Mouse (Mus musculus): ENCODE measurements at regions not wholly inside any gene's neighbourhood (a gene's known extent, or its start where the extent isn't known, plus 50 kb on each side); places are given as distances from the start of the nearest gene placed in this dataset.
"Not testable (repeated sequence)": the region's sequence is repeated elsewhere in the genome, so short reads cannot be mapped to it uniquely, and the experiment has no call there.

DNA sequence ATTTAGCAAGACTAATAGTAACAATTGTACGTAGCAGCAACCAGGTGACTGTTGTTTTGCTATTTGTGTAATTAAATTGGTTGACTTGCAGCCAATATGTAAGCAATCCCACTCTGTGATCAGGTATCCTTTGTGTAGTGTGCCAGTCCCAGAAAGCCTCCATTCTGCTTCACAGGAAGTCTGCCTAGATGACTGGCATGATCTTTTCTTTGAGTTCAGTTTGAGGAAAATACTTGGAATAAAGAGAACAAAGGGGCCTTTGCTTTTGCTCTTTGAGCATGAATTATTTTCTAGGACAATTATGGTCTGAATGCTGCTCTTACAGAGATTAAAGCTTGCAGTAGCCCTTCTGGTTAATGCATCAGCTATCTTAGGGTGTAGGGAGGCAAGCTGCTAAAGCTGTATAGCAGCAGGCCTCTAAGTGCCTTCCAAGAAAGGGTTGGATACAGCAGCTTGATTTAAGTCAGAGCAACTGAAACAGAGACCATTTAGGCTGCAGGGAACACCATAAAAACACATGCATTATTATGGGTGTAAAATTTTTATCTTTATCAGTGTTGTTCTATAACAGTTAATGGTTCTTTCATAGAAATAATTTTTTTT, 271.3 kb upstream of the Slc39a10 start:
- no peaks in the 10 kb centered on the region for H3K9me3 ChIP-seq (replicated peaks)
- no peak overlapping the region for H3K27ac ChIP-seq
- 80% methylated on average over 1 of the region's 1 CpGs for WGBS
- no peak overlapping the region for H3K9ac ChIP-seq
- ATAC-seq (replicated peaks; ENCODE audit: insufficient number of reproducible peaks, insufficient read depth, low FRiP score, low read depth): no peak
- no peak overlapping the region for H3K4me3 ChIP-seq
- no peak overlapping the region for H3K4me2 ChIP-seq
- no peaks in the 10 kb centered on the region for H3K27me3 ChIP-seq
- H3K4me1 ChIP-seq (replicated peaks): no peaks in the 10 kb centered on the region
- H3K36me3 ChIP-seq: no peaks in the 10 kb centered on the region

DNA sequence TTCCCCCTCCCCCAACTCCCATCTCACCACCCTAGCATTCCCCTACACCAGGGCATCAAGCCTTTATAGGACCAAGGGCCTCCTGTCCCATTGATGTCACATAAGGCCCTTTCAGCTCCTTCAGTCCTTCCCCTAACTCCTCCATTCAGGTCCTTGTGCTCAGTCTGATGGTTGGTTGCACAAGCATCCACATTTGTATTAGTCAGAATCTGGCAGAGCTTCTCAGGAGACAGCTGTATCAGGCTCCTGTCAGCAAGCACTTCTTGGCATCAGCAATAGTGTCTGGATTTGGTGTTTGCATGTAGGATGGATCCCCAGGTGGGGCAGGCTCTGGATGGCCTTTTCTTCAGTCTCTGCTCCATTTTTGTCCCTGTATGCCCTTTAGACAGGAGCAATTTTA, 237.4 kb upstream of the Slc39a10 start:
- H3K9ac ChIP-seq; H3K4me2 ChIP-seq; H3K4me1 ChIP-seq (replicated peaks); ATAC-seq (replicated peaks; ENCODE audit: insufficient number of reproducible peaks, insufficient read depth, low FRiP score, low read depth); H3K4me3 ChIP-seq; H3K9me3 ChIP-seq (replicated peaks); H3K27ac ChIP-seq; H3K36me3 ChIP-seq; H3K27me3 ChIP-seq: not testable (repeated sequence)

DNA sequence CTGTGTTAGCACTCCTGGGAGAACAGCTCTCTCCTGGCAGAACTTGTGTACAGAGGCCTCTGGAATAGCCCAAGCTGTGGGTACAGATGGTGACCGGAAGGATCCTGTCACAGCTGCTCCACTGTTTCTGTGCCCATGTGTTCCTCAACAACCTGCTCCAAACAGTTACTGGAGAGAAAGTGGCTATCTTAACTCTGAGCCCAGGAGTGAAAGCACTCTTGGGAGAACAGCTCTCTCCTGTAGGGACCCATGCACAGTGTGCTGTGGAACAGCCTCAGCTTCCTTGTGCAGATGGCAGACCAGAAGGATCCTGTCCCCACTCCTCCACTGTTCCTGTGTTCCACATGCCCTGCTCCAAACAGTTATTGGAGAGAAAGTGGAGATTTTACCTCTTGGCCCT, 227.0 kb upstream of the Slc39a10 start:
- 87% methylated on average over 1 of the region's 1 CpGs for WGBS
- H3K9ac ChIP-seq: no peak overlapping the region

DNA sequence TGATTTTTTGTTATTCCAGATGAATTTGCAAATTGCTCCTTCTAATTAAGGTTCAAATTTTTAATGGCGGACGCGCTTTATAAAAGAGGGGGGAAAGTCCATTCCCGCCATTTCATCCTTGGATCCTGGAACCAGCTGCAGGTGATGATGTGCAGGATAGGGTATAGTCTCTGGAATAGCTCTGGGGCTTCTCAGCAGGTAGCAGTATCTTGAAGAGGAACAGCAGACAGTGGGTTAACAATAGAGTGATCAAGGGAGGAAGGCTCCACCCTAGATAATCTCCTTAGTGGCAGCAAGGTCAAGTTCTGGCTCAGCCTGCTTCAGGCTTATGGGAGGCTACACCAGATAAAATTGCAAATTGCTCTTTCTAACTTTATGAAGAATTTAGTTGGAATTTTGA, 224.0 kb upstream of the Slc39a10 start:
- 86% methylated on average over 4 of the region's 4 CpGs for WGBS

More for the DNA sequence above, 227.0 kb upstream of the Slc39a10 start:
- Histone ChIP-seq H3K4me2 (no peak overlapping the region), H3K36me3 (no peaks in the 10 kb centered on the region), H3K27ac (no peak overlapping the region), H3K9me3 (replicated peaks) (no peaks in the 10 kb centered on the region), H3K4me1 (replicated peaks) (no peaks in the 10 kb centered on the region), H3K4me3 (no peak overlapping the region), H3K27me3 (no peaks in the 10 kb centered on the region)
- no peak for ATAC-seq (replicated peaks; ENCODE audit: insufficient number of reproducible peaks, insufficient read depth, low FRiP score, low read depth)

DNA sequence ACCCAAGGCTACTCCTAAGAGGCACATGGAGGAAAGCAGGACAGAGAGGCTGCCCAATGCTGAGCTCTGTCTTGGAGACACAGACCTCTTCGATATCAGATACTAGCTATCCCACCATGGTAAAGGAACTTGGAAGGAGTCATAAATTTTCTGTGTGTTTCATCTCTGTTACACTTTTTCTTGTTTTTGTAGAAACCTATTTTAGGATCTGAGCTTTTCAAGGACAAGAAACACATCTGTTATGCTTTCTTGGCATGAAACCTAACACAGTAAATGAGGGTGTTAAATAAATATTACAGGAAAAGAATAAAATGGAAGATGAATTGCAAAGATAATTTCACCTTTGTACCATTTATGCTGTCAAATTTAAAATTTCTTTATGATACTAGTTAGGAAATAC, 219.8 kb upstream of the Slc39a10 start:
- Histone ChIP-seq H3K27me3 (no peaks in the 10 kb centered on the region), H3K4me2 (no peak overlapping the region), H3K9ac (no peak overlapping the region), H3K4me3 (no peak overlapping the region), H3K9me3 (replicated peaks) (no peaks in the 10 kb centered on the region), H3K27ac (no peak overlapping the region), H3K4me1 (replicated peaks) (no peaks in the 10 kb centered on the region), H3K36me3 (no peaks in the 10 kb centered on the region)
- no peak for ATAC-seq (replicated peaks; ENCODE audit: insufficient number of reproducible peaks, insufficient read depth, low FRiP score, low read depth)
- 56% methylated on average over 1 of the region's 1 CpGs for WGBS

More for the DNA sequence above, 224.0 kb upstream of the Slc39a10 start:
- H3K36me3 ChIP-seq; H3K9ac ChIP-seq; H3K4me3 ChIP-seq; H3K9me3 ChIP-seq (replicated peaks); ATAC-seq (replicated peaks; ENCODE audit: insufficient number of reproducible peaks, insufficient read depth, low FRiP score, low read depth); H3K27ac ChIP-seq; H3K27me3 ChIP-seq; H3K4me1 ChIP-seq (replicated peaks); H3K4me2 ChIP-seq: not testable (repeated sequence)

DNA sequence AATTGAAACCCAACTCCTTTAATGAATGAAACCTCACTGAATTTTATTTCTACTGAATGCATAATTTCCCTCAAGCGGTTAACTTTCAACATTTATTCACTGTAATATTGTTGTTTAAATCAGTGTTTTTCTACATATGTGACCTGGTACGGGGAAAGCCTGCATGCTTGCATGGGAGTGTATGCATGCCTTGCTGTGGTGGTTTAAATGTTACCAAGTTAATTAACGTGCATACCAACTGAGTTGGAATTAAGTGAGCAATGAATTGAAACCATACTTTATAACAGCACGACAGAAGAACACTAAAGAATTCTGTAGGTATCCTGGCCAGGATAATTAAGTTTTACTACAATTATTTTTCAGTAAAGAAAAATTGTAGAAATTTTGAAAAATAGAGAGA, 211.4 kb upstream of the Slc39a10 start:
- ATAC-seq (replicated peaks; ENCODE audit: insufficient number of reproducible peaks, insufficient read depth, low FRiP score, low read depth): no peak
- H3K9me3 ChIP-seq (replicated peaks): no peaks in the 10 kb centered on the region
- no peak overlapping the region for H3K4me3 ChIP-seq
- H3K4me2 ChIP-seq: no peak overlapping the region
- no peak overlapping the region for H3K9ac ChIP-seq
- no peaks in the 10 kb centered on the region for H3K36me3 ChIP-seq
- no peak overlapping the region for H3K27ac ChIP-seq
- H3K4me1 ChIP-seq (replicated peaks): no peaks in the 10 kb centered on the region
- WGBS: 83% methylated on average over 4 of the region's 4 CpGs
- H3K27me3 ChIP-seq: no peaks in the 10 kb centered on the region

DNA sequence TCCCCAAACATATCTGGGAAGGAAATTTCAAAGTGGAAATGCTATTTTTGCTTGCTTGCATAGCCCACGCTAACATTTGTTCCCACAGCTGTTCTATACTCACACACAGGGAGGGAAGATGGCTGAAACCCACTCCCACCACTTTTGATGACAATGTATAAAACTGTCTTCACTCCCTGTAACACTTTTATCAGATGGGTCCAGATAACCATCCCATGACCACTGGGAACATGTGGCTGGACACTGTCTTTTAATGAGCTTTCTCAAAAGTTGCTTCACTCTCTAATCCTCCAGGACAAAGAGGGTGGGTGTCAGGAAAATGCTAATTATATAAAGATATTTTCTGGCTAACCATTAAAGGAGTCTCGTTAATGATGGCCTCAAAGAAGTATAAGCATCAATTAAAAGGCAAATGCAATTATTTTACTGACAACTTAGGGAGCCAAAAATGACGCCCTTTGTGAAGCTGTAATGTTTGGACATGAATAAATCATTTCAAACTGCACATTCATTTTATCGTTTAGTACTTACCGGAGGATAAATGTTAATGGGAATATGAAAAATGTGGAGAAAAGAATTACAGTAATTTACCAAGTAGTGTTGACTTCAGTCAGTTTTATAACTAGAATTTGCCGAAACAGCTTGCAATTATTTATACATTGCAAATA, 210.8 kb upstream of the Slc39a10 start:
- WGBS: 78% methylated on average over 6 of the region's 6 CpGs
- Histone ChIP-seq H3K36me3 (no peaks in the 10 kb centered on the region), H3K9me3 (replicated peaks) (no peaks in the 10 kb centered on the region), H3K4me3 (no peak overlapping the region), H3K4me2 (no peak overlapping the region), H3K27me3 (no peaks in the 10 kb centered on the region), H3K9ac (no peak overlapping the region), H3K27ac (no peak overlapping the region), H3K4me1 (replicated peaks) (no peaks in the 10 kb centered on the region)
- no peak for ATAC-seq (replicated peaks; ENCODE audit: insufficient number of reproducible peaks, insufficient read depth, low FRiP score, low read depth)

DNA sequence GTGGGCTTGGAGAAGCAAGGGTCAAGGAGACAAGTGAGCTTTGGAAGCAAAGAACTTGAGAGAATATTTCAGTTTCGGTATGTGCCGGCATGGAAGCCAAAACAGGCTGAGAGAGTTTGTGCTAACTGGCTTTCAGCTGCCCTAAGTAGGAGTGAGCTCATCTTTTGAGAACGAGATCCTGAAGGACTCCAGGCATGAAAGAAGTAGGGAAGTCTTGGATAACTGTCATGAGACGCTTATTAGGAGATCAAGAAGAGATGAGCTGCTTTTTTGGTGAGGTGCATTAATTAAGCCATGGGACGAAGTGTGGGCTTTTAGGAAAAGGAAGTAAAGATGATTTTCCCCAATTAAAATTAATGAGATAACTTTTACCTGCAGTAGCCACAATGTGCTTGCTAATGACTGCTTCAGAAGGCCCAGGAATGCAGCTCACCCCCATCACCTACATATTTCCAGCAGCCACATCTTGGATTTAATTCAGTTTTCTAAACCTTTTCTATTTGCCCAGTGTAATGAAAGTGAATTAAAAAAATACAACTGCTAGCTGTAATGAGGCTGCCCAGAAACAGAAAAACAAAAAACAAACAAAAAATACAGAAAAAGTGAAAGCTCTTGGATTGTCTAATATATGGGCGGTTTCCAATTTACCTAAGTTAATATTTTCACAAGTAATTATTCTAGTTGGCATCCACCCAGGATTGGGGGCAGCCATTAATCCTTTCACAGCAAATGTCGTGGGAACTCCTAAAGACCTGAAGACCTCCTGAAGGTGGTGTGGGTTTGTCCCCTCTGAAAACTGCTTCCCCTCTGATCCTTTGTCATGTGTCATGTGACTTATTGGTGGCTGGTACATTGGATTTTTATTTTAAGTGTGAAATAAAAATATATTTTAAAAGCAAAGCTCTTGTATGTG, 204.7 kb upstream of the Slc39a10 start:
- Histone ChIP-seq H3K27ac (no peak overlapping the region), H3K4me1 (replicated peaks) (no peaks in the 10 kb centered on the region), H3K4me2 (no peak overlapping the region), H3K9ac (no peak overlapping the region), H3K27me3 (no peaks in the 10 kb centered on the region), H3K4me3 (no peak overlapping the region), H3K36me3 (no peaks in the 10 kb centered on the region), H3K9me3 (replicated peaks) (no peaks in the 10 kb centered on the region)
- WGBS: 68% methylated on average over 7 of the region's 7 CpGs
- ATAC-seq (replicated peaks; ENCODE audit: insufficient number of reproducible peaks, insufficient read depth, low FRiP score, low read depth): no peak

DNA sequence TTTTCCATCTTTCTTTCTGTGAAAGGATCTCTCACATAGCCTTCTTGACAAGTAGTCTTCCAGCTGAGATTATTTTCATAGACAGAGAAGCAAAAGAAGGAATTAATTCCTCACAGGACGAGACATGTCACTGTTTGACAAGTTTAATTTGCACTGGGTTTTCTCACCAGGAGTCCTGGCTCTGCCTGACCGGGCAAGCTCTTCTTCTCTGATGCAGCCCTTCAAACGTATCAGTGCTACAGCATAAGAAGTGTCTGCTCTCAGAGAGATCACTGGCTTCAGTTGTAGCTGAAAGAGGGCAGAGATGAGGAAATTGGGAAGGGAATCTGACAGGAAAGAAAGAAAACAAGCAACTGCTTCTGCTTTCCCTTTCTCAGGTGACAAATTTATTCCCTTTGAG, 201.8 kb upstream of the Slc39a10 start:
- no peak for ATAC-seq (replicated peaks; ENCODE audit: insufficient number of reproducible peaks, insufficient read depth, low FRiP score, low read depth)
- H3K27ac ChIP-seq: no peak overlapping the region
- H3K9me3 ChIP-seq (replicated peaks): no peaks in the 10 kb centered on the region
- no peaks in the 10 kb centered on the region for H3K27me3 ChIP-seq
- no peak overlapping the region for H3K9ac ChIP-seq
- H3K4me2 ChIP-seq: no peak overlapping the region
- H3K4me3 ChIP-seq: no peak overlapping the region
- 28% methylated on average over 3 of the region's 3 CpGs for WGBS
- no peaks in the 10 kb centered on the region for H3K4me1 ChIP-seq (replicated peaks)
- no peaks in the 10 kb centered on the region for H3K36me3 ChIP-seq

DNA sequence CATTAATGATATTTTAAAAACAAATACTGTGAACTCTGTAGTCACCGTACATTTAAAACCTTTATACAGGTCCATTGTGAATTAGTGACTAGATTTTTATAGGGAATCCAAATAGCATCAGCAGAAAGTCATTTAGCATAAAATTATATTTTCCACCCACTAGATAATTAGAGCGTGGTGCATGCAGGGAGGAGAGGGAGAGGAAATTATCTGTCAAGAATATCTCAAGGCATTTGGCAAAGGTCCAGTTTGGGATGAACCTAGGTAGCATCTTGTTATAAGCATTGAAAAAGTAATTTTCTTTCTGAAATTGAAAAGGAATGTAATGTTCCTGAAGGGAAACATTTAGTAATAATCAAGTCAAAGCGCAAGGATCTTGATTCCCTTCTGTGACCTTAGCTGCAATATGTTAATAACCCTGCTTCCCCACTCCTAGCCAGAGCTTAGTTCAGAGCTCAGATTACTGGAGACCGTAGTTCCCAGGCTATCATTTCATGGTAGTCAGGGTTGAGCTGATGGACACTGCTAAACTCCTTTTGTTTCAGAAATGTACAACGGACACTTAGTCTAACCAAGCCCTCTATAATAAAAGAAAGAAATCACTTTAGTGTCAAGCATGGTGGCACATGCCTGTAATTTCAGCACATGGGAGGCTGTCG, 200.8 kb upstream of the Slc39a10 start:
- no peak overlapping the region for H3K27ac ChIP-seq
- 64% methylated on average over 6 of the region's 6 CpGs for WGBS

DNA sequence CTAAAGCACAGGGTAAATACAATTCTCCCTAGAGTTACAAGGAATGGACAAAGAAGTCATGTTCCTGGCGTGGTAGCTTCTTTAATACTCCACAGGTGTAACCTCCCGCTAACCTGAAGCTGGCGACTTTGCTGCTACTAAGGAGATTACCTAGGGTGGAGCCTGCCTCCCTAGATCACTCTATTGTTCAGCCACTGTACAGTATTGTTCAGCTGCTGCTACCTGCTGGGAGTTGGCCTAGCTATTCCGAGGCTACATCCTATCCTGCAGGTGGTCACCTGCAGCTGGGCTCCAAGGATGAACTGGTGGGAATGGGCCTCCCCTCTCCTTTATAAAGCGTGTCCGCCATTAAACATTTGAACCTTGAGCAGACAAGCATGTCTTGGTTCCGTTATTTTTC, 183.8 kb upstream of the Slc39a10 start:
- Histone ChIP-seq H3K27ac (no peak overlapping the region), H3K4me2 (no peak overlapping the region), H3K9ac (no peak overlapping the region), H3K9me3 (replicated peaks) (no peaks in the 10 kb centered on the region), H3K27me3 (no peaks in the 10 kb centered on the region), H3K4me3 (no peak overlapping the region), H3K36me3 (no peaks in the 10 kb centered on the region), H3K4me1 (replicated peaks) (no peaks in the 10 kb centered on the region)
- WGBS: 78% methylated on average over 7 of the region's 7 CpGs
- ATAC-seq (replicated peaks; ENCODE audit: insufficient number of reproducible peaks, insufficient read depth, low FRiP score, low read depth): no peak

More for the DNA sequence above, 200.8 kb upstream of the Slc39a10 start:
- Histone ChIP-seq H3K27me3 (no peaks in the 10 kb centered on the region), H3K36me3 (no peaks in the 10 kb centered on the region), H3K4me1 (replicated peaks) (no peaks in the 10 kb centered on the region), H3K9me3 (replicated peaks) (no peaks in the 10 kb centered on the region), H3K4me2 (no peak overlapping the region), H3K9ac (no peak overlapping the region), H3K4me3 (no peak overlapping the region)
- ATAC-seq (replicated peaks; ENCODE audit: insufficient number of reproducible peaks, insufficient read depth, low FRiP score, low read depth): no peak
